Mouse (Mus musculus) lung, embryonic 16.5 days (tissue): Measurements from ENCODE around the gene Actr3b. TPM values are rescaled to one million over a fixed set of nuclear protein-coding genes. Genes with fewer than 3 reads are reported as not detected.
"Not testable (repeated sequence)": the region's sequence is repeated elsewhere in the genome, so short reads cannot be mapped to it uniquely, and the experiment has no call there.

Experiments used
- ATAC-seq: fragments of 200-750 bp; cut with Nextera tagmentation; 2 replicates; pipeline ENCODE4 v1.8.0; 2017; ENCODE audit warnings: low read depth, mild to moderate bottlenecking, moderate library complexity
- H3K27ac ChIP-seq: fragments of 300-500 bp; sonication (generic); 2 replicates; pipeline ENCODE4 v1.5.1; 2014; ENCODE audit warnings: mild to moderate bottlenecking, control low read depth, low read length
- H3K27me3 ChIP-seq: fragments of 300-500 bp; sonication (generic); 2 replicates; pipeline ENCODE4 v1.6.1; 2014; ENCODE audit warnings: low read depth, low read length, mixed read lengths; ENCODE audit not compliant: control insufficient read depth, insufficient read depth
- H3K36me3 ChIP-seq: fragments of 300-500 bp; sonication (generic); 2 replicates; pipeline ENCODE4 v1.6.1; 2014; ENCODE audit warnings: low read length; ENCODE audit not compliant: control insufficient read depth, insufficient read depth
- H3K4me1 ChIP-seq: fragments of 300-500 bp; sonication (generic); replicated peaks from 2 replicates; pipeline ENCODE4 v1.6.1; 2014; ENCODE audit warnings: low read length, mixed read lengths; ENCODE audit not compliant: control insufficient read depth, insufficient read depth
- H3K4me2 ChIP-seq: fragments of 300-500 bp; sonication (generic); 2 replicates; pipeline ENCODE4 v1.6.1; 2014; ENCODE audit warnings: low read depth, low read length, control low read depth
- H3K4me3 ChIP-seq: fragments of 300-500 bp; sonication (generic); 2 replicates; pipeline ENCODE4 v1.5.1; 2014; ENCODE audit warnings: mild to moderate bottlenecking, low read length, control low read depth
- H3K9ac ChIP-seq: fragments of 300-500 bp; sonication (generic); 2 replicates; pipeline ENCODE4 v1.6.1; 2014; ENCODE audit warnings: low read length, control low read depth
- H3K9me3 ChIP-seq: fragments of 300-500 bp; sonication (generic); 2 replicates; pipeline ENCODE4 v1.6.1; 2016; ENCODE audit warnings: low read length; ENCODE audit not compliant: control insufficient read depth
- WGBS: fragments of 180-500 bp; shearing (Covaris S2); extraction: QIAGEN DNeasy Blood & Tissue Kit; methylation state at CpG from one replicate; pipeline ENCODE4 v1.1.7; 2014; 5-methylcytosine and 5-hydroxymethylcytosine counted together
- polyA plus RNA-seq: library from polyadenylated mRNA; unstranded; fragments of >200 nt; fragmentation: Nextera tagmentation; extraction: Ambion mirVana; gene quantifications from 2 replicates; pipeline ENCODE4 v1.2.1, GENCODE M21; 2015

Actr3b gene
- polyA plus RNA-seq, 1 experiment from 2014 or later: 2.0 TPM

DNA sequence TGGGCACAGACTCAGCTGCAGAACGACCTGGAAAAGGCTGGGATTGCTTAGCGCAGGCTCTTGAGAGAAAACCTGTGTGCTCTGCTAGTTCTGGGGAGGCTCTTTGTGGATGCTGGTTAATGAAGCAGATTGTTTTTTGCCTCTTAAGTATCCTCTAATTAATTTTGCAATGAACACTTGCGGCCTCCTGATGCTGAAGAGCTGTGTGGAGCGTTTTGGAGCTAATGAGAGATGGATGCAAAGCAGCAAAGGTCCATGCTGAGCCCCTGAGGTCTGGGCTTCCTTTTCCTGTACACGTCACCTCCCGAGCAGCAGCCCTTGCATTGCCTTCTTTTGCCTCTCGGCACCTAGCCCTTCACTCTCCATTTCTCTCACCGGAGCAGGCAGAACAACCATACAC lies 110.1 kb downstream of the Actr3b start:
- no peak for ATAC-seq
- no peak overlapping the region for H3K27ac ChIP-seq
- no peaks in the 10 kb centered on the region for H3K36me3 ChIP-seq
- H3K4me2 ChIP-seq: no peak overlapping the region
- H3K4me1 ChIP-seq: no peaks in the 10 kb centered on the region
- no peak overlapping the region for H3K4me3 ChIP-seq
- no peaks in the 10 kb centered on the region for H3K27me3 ChIP-seq
- H3K9me3 ChIP-seq: 0 out of 2 replicates have a peak, but pooled peaks cover 2% of the 10 kb centered on the region
- no peak overlapping the region for H3K9ac ChIP-seq
- 71% methylated on average over 8 of the region's 8 CpGs for WGBS

DNA sequence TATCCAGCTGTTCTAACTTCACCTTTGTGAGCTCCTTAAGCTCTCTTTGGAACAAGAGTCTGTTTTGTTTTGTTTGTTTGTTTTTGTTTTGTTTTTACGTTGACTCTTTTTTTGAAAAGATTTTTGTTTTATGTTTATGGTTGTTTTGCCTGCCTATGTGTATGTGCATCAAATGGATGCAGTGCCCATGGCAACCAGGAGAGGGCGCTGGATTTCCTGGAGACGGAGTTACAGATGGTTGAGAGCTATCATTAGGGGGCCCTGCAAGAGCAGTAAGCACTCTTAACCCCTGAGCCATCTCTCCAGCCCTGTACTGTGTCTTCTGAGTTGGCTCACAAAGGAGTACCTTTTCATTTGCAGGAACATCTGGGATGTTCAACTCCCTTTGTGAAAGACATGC lies 110.8 kb downstream of the Actr3b start:
- Histone ChIP-seq H3K9ac (no peak overlapping the region), H3K27me3 (no peaks in the 10 kb centered on the region), H3K4me2 (no peak overlapping the region), H3K9me3 (0 out of 2 replicates have a peak, but pooled peaks cover 2% of the 10 kb centered on the region), H3K4me1 (no peaks in the 10 kb centered on the region), H3K4me3 (no peak overlapping the region), H3K27ac (no peak overlapping the region), H3K36me3 (no peaks in the 10 kb centered on the region)
- 43% methylated on average over 3 of the region's 3 CpGs for WGBS
- ATAC-seq: no peak

DNA sequence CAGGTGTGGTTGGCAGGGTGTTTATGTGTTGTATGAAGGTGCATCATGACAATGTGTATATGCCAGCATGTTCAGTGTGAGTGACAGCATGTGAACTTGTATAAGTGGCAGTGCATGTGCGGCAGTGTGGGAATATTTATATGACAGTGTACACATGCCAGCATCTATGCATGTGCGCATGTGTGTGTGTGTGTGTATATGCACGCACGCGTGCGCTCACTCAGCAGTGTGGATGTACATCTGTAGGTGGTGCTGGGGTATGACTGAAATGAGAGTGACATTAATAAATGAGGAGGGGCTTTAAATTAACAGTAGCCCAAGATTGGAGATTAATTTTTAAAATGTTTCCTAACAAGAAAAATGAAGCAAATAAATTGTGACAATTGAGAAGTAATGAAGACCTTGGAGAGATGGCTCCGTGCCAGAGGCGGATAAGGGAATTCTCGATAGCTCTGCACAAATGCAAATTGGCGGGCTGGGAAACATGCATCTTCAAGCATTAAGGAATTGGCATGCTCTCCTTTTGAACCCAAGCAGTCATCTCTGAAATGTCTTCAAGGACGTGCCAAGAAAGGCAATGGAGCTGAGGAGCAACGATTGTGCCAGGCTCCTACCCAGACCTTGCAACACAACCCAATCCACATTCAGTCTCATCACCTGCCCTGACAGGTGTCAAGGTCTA lies 111.7 kb downstream of the Actr3b start:
- WGBS: 83% methylated on average over 12 of the region's 12 CpGs
- ATAC-seq: no peak

DNA sequence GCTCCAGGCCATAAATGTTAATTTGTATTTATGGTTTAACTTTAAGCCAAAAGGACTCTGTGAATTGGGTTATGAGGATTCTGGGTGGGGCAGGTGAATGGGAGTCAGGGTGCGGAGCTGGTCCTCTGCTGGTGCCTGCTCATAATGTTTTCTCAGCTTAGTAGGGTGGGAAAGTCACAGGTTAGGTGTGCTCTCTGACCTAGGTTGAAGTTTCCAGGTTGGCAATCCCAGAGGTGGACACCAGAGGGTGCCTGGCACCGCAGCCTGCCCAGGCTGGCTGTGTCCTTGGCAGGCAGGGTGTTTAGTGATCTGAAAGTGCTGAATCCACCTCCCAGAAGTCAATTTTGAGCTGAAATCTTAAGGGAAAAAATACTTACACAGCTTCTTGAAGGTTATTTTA lies 113.2 kb downstream of the Actr3b start:
- no peak overlapping the region for H3K4me3 ChIP-seq
- ATAC-seq: no peak
- WGBS: 48% methylated on average over 2 of the region's 2 CpGs
- H3K4me1 ChIP-seq: no peaks in the 10 kb centered on the region
- 0 out of 2 replicates have a peak, but pooled peaks cover 2% of the 10 kb centered on the region for H3K9me3 ChIP-seq
- H3K9ac ChIP-seq: no peak overlapping the region
- no peak overlapping the region for H3K27ac ChIP-seq
- H3K27me3 ChIP-seq: no peaks in the 10 kb centered on the region
- H3K36me3 ChIP-seq: no peaks in the 10 kb centered on the region
- H3K4me2 ChIP-seq: no peak overlapping the region

More for the DNA sequence above, 111.7 kb downstream of the Actr3b start:
- Histone ChIP-seq H3K27ac (no peak overlapping the region), H3K9ac (no peak overlapping the region), H3K36me3 (no peaks in the 10 kb centered on the region), H3K9me3 (0 out of 2 replicates have a peak, but pooled peaks cover 2% of the 10 kb centered on the region), H3K4me2 (no peak overlapping the region), H3K27me3 (no peaks in the 10 kb centered on the region), H3K4me1 (no peaks in the 10 kb centered on the region), H3K4me3 (no peak overlapping the region)

DNA sequence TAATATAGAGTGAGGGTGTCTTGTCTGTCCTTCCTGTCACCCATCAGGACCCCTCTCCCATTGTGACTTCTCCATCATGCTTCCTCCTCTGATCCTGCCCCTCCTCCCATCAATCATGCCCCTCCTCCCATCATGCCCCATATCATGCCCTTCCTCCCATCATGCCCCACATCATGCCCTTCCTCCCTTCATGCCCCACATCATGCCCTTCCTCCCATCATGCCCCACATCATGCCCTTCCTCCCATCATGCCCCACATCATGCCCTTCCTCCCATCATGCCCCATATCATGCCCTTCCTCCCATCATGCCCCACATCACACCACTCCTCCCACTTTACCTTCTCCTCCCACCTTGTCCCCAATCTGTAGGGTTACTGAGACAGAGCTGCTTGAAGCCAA lies 116.1 kb downstream of the Actr3b start:
- not testable (repeated sequence) for H3K36me3 ChIP-seq, ATAC-seq, H3K4me1 ChIP-seq, H3K27me3 ChIP-seq, H3K27ac ChIP-seq, H3K9me3 ChIP-seq, H3K4me3 ChIP-seq, H3K4me2 ChIP-seq, H3K9ac ChIP-seq

GRCm38 (mm10) chr5:25877281-25877680 lies 117.5 kb downstream of the Actr3b start:
- H3K4me3 ChIP-seq: no peak overlapping the region
- no peaks in the 10 kb centered on the region for H3K9me3 ChIP-seq
- WGBS: 68% methylated on average over 5 of the region's 5 CpGs
- no peak overlapping the region for H3K9ac ChIP-seq
- no peak overlapping the region for H3K4me2 ChIP-seq
- H3K4me1 ChIP-seq: no peaks in the 10 kb centered on the region
- no peak for ATAC-seq
- H3K27me3 ChIP-seq: no peaks in the 10 kb centered on the region
- no peaks in the 10 kb centered on the region for H3K36me3 ChIP-seq
- H3K27ac ChIP-seq: no peak overlapping the region

DNA sequence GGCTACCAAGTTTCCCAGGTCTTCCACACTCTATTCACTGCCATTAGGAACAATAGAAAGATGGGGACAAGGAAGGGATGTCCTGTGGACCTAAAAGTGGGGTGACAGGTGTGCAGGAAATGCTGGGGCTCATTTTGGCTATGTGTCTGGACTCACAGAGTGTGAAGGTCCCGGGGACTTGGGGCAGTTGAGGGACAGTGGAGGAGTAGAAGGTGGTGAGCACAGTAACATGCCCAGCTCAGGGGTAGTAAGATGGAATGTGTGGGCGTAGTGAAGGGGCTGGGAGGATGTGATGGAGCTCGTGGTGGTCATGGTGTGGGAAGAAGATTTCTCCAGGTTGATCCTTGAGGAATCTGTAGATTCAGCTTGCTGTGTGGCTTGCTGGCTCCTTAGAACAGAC lies 118.2 kb downstream of the Actr3b start:
- H3K4me3 ChIP-seq: no peak overlapping the region
- no peaks in the 10 kb centered on the region for H3K36me3 ChIP-seq
- no peak for ATAC-seq
- H3K9ac ChIP-seq: no peak overlapping the region
- 79% methylated on average over 3 of the region's 3 CpGs for WGBS
- no peak overlapping the region for H3K4me2 ChIP-seq
- no peaks in the 10 kb centered on the region for H3K9me3 ChIP-seq
- no peak overlapping the region for H3K27ac ChIP-seq
- no peaks in the 10 kb centered on the region for H3K27me3 ChIP-seq
- no peaks in the 10 kb centered on the region for H3K4me1 ChIP-seq

- no peaks in the 10 kb centered on the region for H3K4me1 ChIP-seq
- peaks cover 3% of the 10 kb centered on the region; the same call in 1 of the 2 replicates for H3K9me3 ChIP-seq
- H3K4me2 ChIP-seq: no peak overlapping the region
- no peak overlapping the region for H3K9ac ChIP-seq
- H3K4me3 ChIP-seq: no peak overlapping the region
- no peak for ATAC-seq
- H3K27ac ChIP-seq: no peak overlapping the region
- no peaks in the 10 kb centered on the region for H3K36me3 ChIP-seq
- no peaks in the 10 kb centered on the region for H3K27me3 ChIP-seq
- 52% methylated on average over 3 of the region's 3 CpGs for WGBS
These were observed 126.9 kb downstream of the Actr3b start for GRCm38 (mm10) chr5:25886708-25887107.

GRCm38 (mm10) chr5:25889746-25890382 lies 130.1 kb downstream of the Actr3b start:
- no peaks in the 10 kb centered on the region for H3K27me3 ChIP-seq
- peaks cover 3% of the 10 kb centered on the region; the same call in 1 of the 2 replicates for H3K9me3 ChIP-seq
- H3K4me2 ChIP-seq: no peak overlapping the region
- ATAC-seq: no peak
- no peaks in the 10 kb centered on the region for H3K4me1 ChIP-seq
- no peak overlapping the region for H3K4me3 ChIP-seq
- no peak overlapping the region for H3K9ac ChIP-seq
- H3K27ac ChIP-seq: no peak overlapping the region
- WGBS: 31% methylated on average over 3 of the region's 3 CpGs
- H3K36me3 ChIP-seq: no peaks in the 10 kb centered on the region
